Mouse (Mus musculus): Measurements from ENCODE around the gene Ecm1.

The Ecm1 gene

GRCm38 (mm10) chr3:95689171-95689915 is 50.0 kb downstream of the Ecm1 start:
- no peak for DNase-seq

- DNase-seq: peak; percentile 60
Observed at GRCm38 (mm10) chr3:95687524-95688421, 51.6 kb downstream of the Ecm1 start, which contains the start of gene Adamtsl4. TSS of gene Adamtsl4 (minus strand) at chr3:95687917.

GRCm38 (mm10) chr3:95687168-95687523 is 52.2 kb downstream of the Ecm1 start:
- no peak for DNase-seq

- DNase-seq: no peak
Observed at GRCm38 (mm10) chr3:95686492-95687167, 52.7 kb downstream of the Ecm1 start.

- DNase-seq: no peak
Observed at GRCm38 (mm10) chr3:95685701-95686100, 53.7 kb downstream of the Ecm1 start.

- DNase-seq: no peak
Observed at GRCm38 (mm10) chr3:95685301-95685700, 54.1 kb downstream of the Ecm1 start.

- no peak for DNase-seq
Observed at GRCm38 (mm10) chr3:95684846-95685245, 54.5 kb downstream of the Ecm1 start.

All from cerebellum, adult 11 months (tissue).